Mouse (Mus musculus) hindbrain, embryonic 12.5 days (tissue): ENCODE measurements around the gene Serpinf2. TPM values are rescaled to one million over a fixed set of nuclear protein-coding genes. Genes with fewer than 3 reads are reported as not detected.

Source experiments
- ATAC-seq: fragments of 200-750 bp; cut with Nextera tagmentation; 2 replicates; pipeline ENCODE4 v1.8.0; 2017; ENCODE audit warnings: moderate TSS enrichment; ENCODE audit not compliant: low FRiP score
- H3K27ac ChIP-seq: fragments of 300-500 bp; sonication (generic); 2 replicates; pipeline ENCODE4 v1.5.1; 2016; ENCODE audit warnings: mild to moderate bottlenecking
- H3K27me3 ChIP-seq: fragments of 300-500 bp; sonication (generic); 2 replicates; pipeline ENCODE4 v1.6.1; 2016; ENCODE audit warnings: mild to moderate bottlenecking
- H3K36me3 ChIP-seq: fragments of 300-500 bp; sonication (generic); 2 replicates; pipeline ENCODE4 v1.6.1; 2016; ENCODE audit warnings: mild to moderate bottlenecking
- H3K4me1 ChIP-seq: fragments of 300-500 bp; sonication (generic); 2 replicates; pipeline ENCODE4 v1.6.1; 2016
- H3K4me2 ChIP-seq: fragments of 300-500 bp; sonication (generic); replicated peaks from 2 replicates; pipeline ENCODE4 v1.6.1; 2016; ENCODE audit warnings: mild to moderate bottlenecking
- H3K4me3 ChIP-seq: fragments of 300-500 bp; sonication (generic); 2 replicates; pipeline ENCODE4 v1.5.1; 2016; ENCODE audit warnings: mild to moderate bottlenecking
- H3K9ac ChIP-seq: fragments of 300-500 bp; sonication (generic); 2 replicates; pipeline ENCODE4 v1.6.1; 2016; ENCODE audit warnings: mild to moderate bottlenecking, moderate library complexity
- H3K9me3 ChIP-seq: fragments of 300-500 bp; sonication (generic); replicated peaks from 2 replicates; pipeline ENCODE4 v1.6.1; 2016; ENCODE audit warnings: mild to moderate bottlenecking
- WGBS: fragments of 180-500 bp; shearing (Covaris S2); methylation state at CpG from one replicate; pipeline ENCODE4 v1.1.7; 2016; 5-methylcytosine and 5-hydroxymethylcytosine counted together
- polyA plus RNA-seq: library from polyadenylated mRNA; unstranded; fragments of >200 nt; fragmentation: Nextera tagmentation; extraction: Ambion mirVana; gene quantifications from 2 replicates; pipeline ENCODE4 v1.2.1, GENCODE M21; 2016

Serpinf2 gene
- polyA plus RNA-seq, 1 experiment from 2014 or later: not detected

DNA sequence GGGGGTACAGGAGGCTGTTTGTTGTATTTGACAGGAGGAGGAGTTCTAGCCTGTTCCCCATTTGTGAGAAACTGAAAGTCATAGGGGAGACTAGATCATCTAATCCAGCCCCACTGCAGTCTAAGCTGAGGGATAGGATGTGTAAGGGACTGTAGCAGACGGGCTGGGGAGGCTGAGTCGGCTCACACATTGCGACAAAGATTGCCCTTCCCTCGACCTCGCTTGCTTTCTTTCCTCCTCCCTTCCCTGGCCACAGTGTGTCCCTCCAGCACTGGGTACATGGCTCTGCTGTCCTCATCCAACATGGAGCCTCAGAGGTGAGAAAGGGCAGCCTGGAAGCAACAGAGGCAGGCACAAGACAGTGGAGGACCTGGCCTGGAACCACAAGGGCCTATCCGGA lies 25.7 kb upstream of the Serpinf2 start:
- no peak overlapping the region for H3K9ac ChIP-seq
- H3K4me1 ChIP-seq: peaks cover 33% of the 10 kb centered on the region
- no peak overlapping the region for H3K4me3 ChIP-seq
- 86% methylated on average over 6 of the region's 6 CpGs for WGBS
- peaks cover 17% of the 10 kb centered on the region for H3K36me3 ChIP-seq
- H3K27ac ChIP-seq: no peak overlapping the region
- ATAC-seq: no peak
- H3K27me3 ChIP-seq: 0 out of 2 replicates have a peak, but pooled peaks cover 5% of the 10 kb centered on the region
- no peaks in the 10 kb centered on the region for H3K9me3 ChIP-seq
- no peak overlapping the region for H3K4me2 ChIP-seq

DNA sequence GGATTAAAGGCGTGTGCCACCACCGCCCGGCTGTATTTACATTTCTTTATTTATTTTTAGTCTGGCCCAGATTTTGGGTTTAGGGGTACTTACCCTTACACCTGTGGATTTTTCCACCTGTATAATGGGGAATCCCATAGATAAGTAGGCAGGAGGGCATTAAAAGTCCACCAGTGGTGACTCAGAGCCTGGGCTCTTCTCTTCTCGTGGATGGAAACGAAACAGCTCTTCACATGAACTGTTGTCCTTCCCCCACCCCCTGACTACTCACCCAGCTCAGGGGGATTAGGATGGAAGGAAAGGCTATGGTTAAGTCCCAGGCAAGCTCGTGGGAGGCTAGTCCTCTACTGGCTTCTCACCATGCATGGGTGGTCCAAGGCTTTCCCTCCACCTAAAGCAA lies 25.0 kb upstream of the Serpinf2 start:
- Histone ChIP-seq H3K27ac (no peak overlapping the region), H3K4me2 (no peak overlapping the region), H3K9ac (no peak overlapping the region), H3K36me3 (peaks cover 17% of the 10 kb centered on the region), H3K4me1 (peaks cover 39% of the 10 kb centered on the region), H3K4me3 (no peak overlapping the region), H3K9me3 (no peaks in the 10 kb centered on the region), H3K27me3 (0 out of 2 replicates have a peak, but pooled peaks cover 2% of the 10 kb centered on the region)
- 92% methylated on average over 6 of the region's 6 CpGs for whole genome bisulfite sequencing
- ATAC-seq: no peak

DNA sequence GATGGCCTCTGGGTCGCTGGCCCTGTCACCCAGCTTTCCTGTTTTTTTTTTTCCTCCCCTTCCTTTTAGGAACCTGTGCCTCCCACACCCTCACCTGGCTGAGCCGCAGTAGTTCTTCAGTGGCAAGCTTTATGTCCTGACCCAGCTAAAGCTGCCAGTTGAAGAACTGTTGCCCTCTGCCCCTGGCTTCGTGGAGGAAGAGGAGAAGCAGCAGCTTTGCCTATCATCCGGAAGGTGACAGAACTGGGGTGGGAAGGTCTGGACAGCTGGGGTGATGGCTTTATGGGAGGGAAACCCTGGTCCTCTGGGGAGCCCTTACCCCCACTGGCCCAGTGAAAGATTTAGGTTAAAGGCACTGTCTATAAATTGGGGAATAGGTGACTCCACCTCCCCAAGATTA lies 24.2 kb upstream of the Serpinf2 start:
- no peak for ATAC-seq
- Histone ChIP-seq H3K9ac (no peak overlapping the region), H3K4me3 (no peak overlapping the region), H3K9me3 (no peaks in the 10 kb centered on the region), H3K36me3 (peaks cover 17% of the 10 kb centered on the region), H3K4me2 (peak overlapping the region; percentile 98; the same call in 1 of the 2 replicates), H3K4me1 (peaks cover 40% of the 10 kb centered on the region), H3K27me3 (0 out of 2 replicates have a peak, but pooled peaks cover 2% of the 10 kb centered on the region), H3K27ac (no peak overlapping the region)
- WGBS: 75% methylated on average over 4 of the region's 4 CpGs

DNA sequence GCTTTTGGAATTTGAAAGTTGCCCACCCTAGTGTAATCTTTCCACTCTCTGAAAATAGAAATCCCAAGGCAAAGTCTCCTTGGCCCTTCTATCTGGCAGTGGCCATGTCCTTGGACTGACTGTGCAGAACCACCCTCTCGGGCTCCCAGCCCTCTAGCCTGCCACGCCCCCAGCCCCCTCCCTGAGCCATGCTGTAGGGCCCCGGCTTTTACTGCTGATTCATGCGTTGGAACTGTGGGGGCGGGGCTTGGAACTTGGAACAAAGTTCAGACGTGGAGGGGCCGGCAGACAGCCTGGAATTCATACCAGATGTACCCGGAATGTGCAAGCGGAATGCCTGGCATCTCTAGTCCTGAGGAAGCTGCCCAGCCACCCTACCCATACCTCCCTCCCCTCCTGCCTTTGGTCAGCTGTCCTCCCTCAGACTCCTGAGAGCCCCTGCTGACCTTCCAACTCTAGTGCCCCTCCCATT lies 23.5 kb upstream of the Serpinf2 start:
- Histone ChIP-seq H3K4me2 (peak overlapping the region; percentile 98), H3K36me3 (peaks cover 17% of the 10 kb centered on the region), H3K4me1 (peaks cover 37% of the 10 kb centered on the region), H3K27me3 (no peaks in the 10 kb centered on the region), H3K27ac (peak overlapping the region; percentile 57; the same call in 1 of the 2 replicates), H3K4me3 (peak overlapping the region; percentile 78), H3K9ac (peak overlapping the region; percentile 77), H3K9me3 (no peaks in the 10 kb centered on the region)
- no peak for ATAC-seq
- 5% methylated on average over 9 of the region's 9 CpGs for WGBS

- peak overlapping the region; percentile 78 for H3K4me3 ChIP-seq
- peak overlapping the region; percentile 57; the same call in 1 of the 2 replicates for H3K27ac ChIP-seq
- 3% methylated on average over 15 of the region's 16 CpGs for WGBS
- peaks cover 32% of the 10 kb centered on the region for H3K4me1 ChIP-seq
- ATAC-seq: no peak
- H3K9ac ChIP-seq: peak overlapping the region; percentile 77
- H3K27me3 ChIP-seq: no peaks in the 10 kb centered on the region
- peak overlapping the region; percentile 98 for H3K4me2 ChIP-seq
- peaks cover 17% of the 10 kb centered on the region for H3K36me3 ChIP-seq
- no peaks in the 10 kb centered on the region for H3K9me3 ChIP-seq
These were observed 22.9 kb upstream of the Serpinf2 start for GRCm38 (mm10) chr11:75462253-75462783.

DNA sequence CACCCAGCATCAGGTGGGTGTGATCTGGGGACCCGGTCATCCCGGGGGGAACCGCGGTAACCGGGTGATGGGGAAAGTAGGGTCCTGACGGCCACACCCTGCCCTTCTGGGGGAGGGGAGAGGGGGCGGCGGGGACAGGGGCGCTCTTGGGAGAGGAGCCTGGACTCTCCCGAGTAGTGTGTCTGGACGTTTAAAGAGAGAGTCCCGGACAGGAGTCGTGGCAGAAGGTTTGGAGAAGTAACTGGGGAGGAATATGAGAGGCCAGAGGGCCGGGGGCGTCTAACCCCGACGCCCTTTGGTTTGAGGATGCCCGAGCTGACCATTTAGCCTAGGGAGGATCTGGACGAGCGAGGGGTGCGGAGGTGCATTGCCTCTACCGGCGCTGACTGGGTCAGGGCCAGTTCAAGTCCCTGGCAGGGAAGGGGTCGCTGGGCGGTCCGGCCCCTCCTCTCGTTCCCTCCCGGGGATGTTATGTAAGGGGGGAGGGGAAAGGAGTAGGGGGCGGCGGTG lies 22.4 kb upstream of the Serpinf2 start:
- Histone ChIP-seq H3K36me3 (peaks cover 16% of the 10 kb centered on the region), H3K27me3 (no peaks in the 10 kb centered on the region), H3K4me1 (peaks cover 31% of the 10 kb centered on the region), H3K4me2 (peak overlapping the region; percentile 98), H3K4me3 (peak overlapping the region; percentile 78), H3K27ac (peak overlapping the region; percentile 52; the same call in 1 of the 2 replicates), H3K9me3 (no peaks in the 10 kb centered on the region), H3K9ac (peak overlapping the region; percentile 77)
- WGBS: 0% methylated on average over 30 of the region's 30 CpGs
- peak; percentile 62 for ATAC-seq

GRCm38 (mm10) chr11:75460844-75461742 lies 21.7 kb upstream of the Serpinf2 start, which contains the start of gene Tlcd2:
Gene Tlcd2, plus strand, starts transcription at chr11:75461715.
- WGBS: under 1% methylated on average over 46 of the region's 46 CpGs
- peak; percentile 95 for ATAC-seq

GRCm38 (mm10) chr11:75460103-75460843 lies 20.9 kb upstream of the Serpinf2 start:
- H3K4me1 ChIP-seq: peaks cover 32% of the 10 kb centered on the region
- H3K4me2 ChIP-seq: peak overlapping the region; percentile 98
- peak overlapping the region; percentile 81 for H3K27ac ChIP-seq
- H3K27me3 ChIP-seq: no peaks in the 10 kb centered on the region
- WGBS: 2% methylated on average over 19 of the region's 19 CpGs
- ATAC-seq: no peak
- H3K9ac ChIP-seq: peak overlapping the region; percentile 40; the same call in 1 of the 2 replicates
- H3K4me3 ChIP-seq: peak overlapping the region; percentile 78
- peaks cover 7% of the 10 kb centered on the region for H3K36me3 ChIP-seq
- H3K9me3 ChIP-seq: no peaks in the 10 kb centered on the region

More at GRCm38 (mm10) chr11:75460844-75461742, 21.7 kb upstream of the Serpinf2 start, which contains the start of gene Tlcd2:
- H3K4me1 ChIP-seq: peaks cover 31% of the 10 kb centered on the region
- H3K27me3 ChIP-seq: no peaks in the 10 kb centered on the region
- peak within 1 kb of the TSS; percentile 78 for H3K4me3 ChIP-seq
- peak within 1 kb of the TSS; percentile 77 for H3K9ac ChIP-seq
- no peaks in the 10 kb centered on the region for H3K9me3 ChIP-seq
- H3K36me3 ChIP-seq: peaks cover 14% of the 10 kb centered on the region
- H3K27ac ChIP-seq: peak within 1 kb of the TSS; percentile 81
- H3K4me2 ChIP-seq: peak within 1 kb of the TSS; percentile 98

- H3K4me2 ChIP-seq: peak overlapping the region; percentile 98
- H3K4me3 ChIP-seq: no peak overlapping the region
- 28% methylated on average over 5 of the region's 5 CpGs for WGBS
- no peaks in the 10 kb centered on the region for H3K27me3 ChIP-seq
- H3K27ac ChIP-seq: peak overlapping the region; percentile 81
- H3K9me3 ChIP-seq: no peaks in the 10 kb centered on the region
- no peak for ATAC-seq
- H3K9ac ChIP-seq: no peak overlapping the region
- peaks cover 3% of the 10 kb centered on the region; the same call in 1 of the 2 replicates for H3K36me3 ChIP-seq
- H3K4me1 ChIP-seq: peaks cover 37% of the 10 kb centered on the region
These were observed 20.3 kb upstream of the Serpinf2 start for GRCm38 (mm10) chr11:75459751-75460102.

DNA sequence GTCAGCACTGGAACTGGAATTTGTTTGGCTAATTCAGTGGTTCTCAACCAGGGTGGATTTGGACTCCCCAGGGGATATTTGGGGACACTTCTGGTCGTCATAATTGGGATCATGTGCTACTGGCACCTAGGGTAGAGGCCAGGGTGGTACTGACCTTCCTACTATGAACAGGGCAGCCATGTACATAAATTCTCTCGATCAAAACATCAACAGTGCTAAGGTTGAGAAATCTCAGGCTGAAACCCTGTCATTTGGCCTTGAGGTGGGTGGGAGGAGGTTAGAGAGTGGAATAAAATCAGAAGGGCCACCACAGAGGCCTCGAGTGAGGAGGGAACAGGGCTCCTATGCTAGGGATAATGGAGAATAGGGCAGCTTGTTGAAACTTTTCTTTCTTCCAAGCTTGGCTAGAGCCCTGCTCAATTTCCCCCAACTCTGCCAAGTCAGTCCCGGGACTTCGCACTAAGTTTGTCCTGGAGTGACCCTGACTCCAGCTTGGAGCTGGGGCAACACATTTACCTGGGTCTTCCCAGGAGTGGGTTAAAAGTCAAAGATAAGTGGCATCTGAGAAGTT lies 19.8 kb upstream of the Serpinf2 start:
- no peak for ATAC-seq
- 83% methylated on average over 5 of the region's 5 CpGs for WGBS
- Histone ChIP-seq H3K9ac (no peak overlapping the region), H3K36me3 (no peaks in the 10 kb centered on the region), H3K4me3 (no peak overlapping the region), H3K9me3 (no peaks in the 10 kb centered on the region), H3K4me2 (no peak overlapping the region), H3K4me1 (peaks cover 39% of the 10 kb centered on the region), H3K27ac (no peak overlapping the region), H3K27me3 (no peaks in the 10 kb centered on the region)

DNA sequence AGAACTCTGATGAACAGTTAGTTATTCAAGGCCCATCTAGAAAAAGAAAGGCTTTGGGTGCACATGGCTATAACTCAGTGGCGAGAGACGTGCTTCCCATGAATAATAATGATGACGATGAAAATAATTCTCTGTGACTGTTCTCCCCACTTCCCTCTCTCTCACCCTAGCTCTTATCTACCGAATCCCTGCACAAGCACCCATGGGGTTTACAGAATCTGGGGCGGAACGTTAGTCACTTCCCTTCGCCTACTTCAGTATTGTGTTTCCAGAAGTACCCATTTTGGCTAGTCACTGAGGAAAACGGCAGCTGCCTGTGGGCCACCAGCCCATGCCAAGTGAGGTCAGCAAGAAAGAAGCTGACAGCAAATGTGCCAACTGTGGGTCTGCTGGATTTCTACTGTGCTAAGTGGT lies 19.2 kb upstream of the Serpinf2 start:
- Histone ChIP-seq H3K27ac (no peak overlapping the region), H3K36me3 (no peaks in the 10 kb centered on the region), H3K27me3 (no peaks in the 10 kb centered on the region), H3K4me3 (no peak overlapping the region), H3K4me2 (no peak overlapping the region), H3K9ac (no peak overlapping the region), H3K9me3 (no peaks in the 10 kb centered on the region), H3K4me1 (peaks cover 44% of the 10 kb centered on the region)
- WGBS: 83% methylated on average over 8 of the region's 8 CpGs
- ATAC-seq: no peak
